Mouse (Mus musculus) liver, embryonic 12.5 days (tissue): Measurements from ENCODE around the gene Adamts5. TPM values are rescaled to one million over a fixed set of nuclear protein-coding genes. Genes with fewer than 3 reads are reported as not detected.

Experiments used
- ATAC-seq: fragments of 200-750 bp; cut with Nextera tagmentation; 2 replicates; pipeline ENCODE4 v1.8.0; 2017; ENCODE audit warnings: moderate number of reproducible peaks, mild to moderate bottlenecking, moderate library complexity
- H3K27ac ChIP-seq: fragments of 300-500 bp; sonication (generic); 2 replicates; pipeline ENCODE4 v1.5.1; 2016; ENCODE audit warnings: mild to moderate bottlenecking
- H3K27me3 ChIP-seq: fragments of 300-500 bp; sonication (generic); replicated peaks from 2 replicates; pipeline ENCODE4 v1.6.1; 2016; ENCODE audit warnings: mild to moderate bottlenecking, moderate library complexity
- H3K36me3 ChIP-seq: fragments of 300-500 bp; sonication (generic); 2 replicates; pipeline ENCODE4 v1.6.1; 2016; ENCODE audit warnings: mild to moderate bottlenecking, moderate library complexity
- H3K4me1 ChIP-seq: fragments of 300-500 bp; sonication (generic); 2 replicates; pipeline ENCODE4 v1.6.1; 2016
- H3K4me2 ChIP-seq: fragments of 300-500 bp; sonication (generic); 2 replicates; pipeline ENCODE4 v1.6.1; 2016; ENCODE audit warnings: mild to moderate bottlenecking, moderate library complexity
- H3K4me3 ChIP-seq: fragments of 300-500 bp; sonication (generic); 2 replicates; pipeline ENCODE4 v1.5.1; 2016; ENCODE audit warnings: mild to moderate bottlenecking, moderate library complexity
- H3K9ac ChIP-seq: fragments of 300-500 bp; sonication (generic); 2 replicates; pipeline ENCODE4 v1.6.1; 2016; ENCODE audit warnings: mild to moderate bottlenecking, moderate library complexity
- H3K9me3 ChIP-seq: fragments of 300-500 bp; sonication (generic); replicated peaks from 2 replicates; pipeline ENCODE4 v1.6.1; 2016; ENCODE audit warnings: mild to moderate bottlenecking, moderate library complexity
- WGBS: fragments of 180-500 bp; shearing (Covaris S2); methylation state at CpG from one replicate; pipeline ENCODE4 v1.1.7; 2016; ENCODE audit not compliant: insufficient replicate concordance; 5-methylcytosine and 5-hydroxymethylcytosine counted together
- polyA plus RNA-seq: library from polyadenylated mRNA; unstranded; fragments of >200 nt; fragmentation: Nextera tagmentation; extraction: Ambion mirVana; gene quantifications from 2 replicates; pipeline ENCODE4 v1.2.1, GENCODE M21; 2016

The Adamts5 gene
- polyA plus RNA-seq, 1 experiment from 2014 or later, result 0.61 TPM

- WGBS, result 8% methylated on average over 2 of the region's 2 CpGs
- Histone ChIP-seq H3K4me2 (no peak overlapping the region), H3K27me3 (peaks cover 28% of the 10 kb centered on the region), H3K4me1 (peaks cover 3% of the 10 kb centered on the region; the same call in 1 of the 2 replicates), H3K4me3 (no peak overlapping the region), H3K36me3 (no peaks in the 10 kb centered on the region), H3K9me3 (no peaks in the 10 kb centered on the region), H3K27ac (no peak overlapping the region), H3K9ac (no peak overlapping the region)
- ATAC-seq, result no peak
These were observed 94.0 kb downstream of the Adamts5 start for GRCm38 (mm10) chr16:85807626-85808025.

- peaks cover 34% of the 10 kb centered on the region for H3K27me3 ChIP-seq
- ATAC-seq, result no peak
- H3K4me2 ChIP-seq, result no peak overlapping the region
- no peak overlapping the region for H3K27ac ChIP-seq
- no peak overlapping the region for H3K9ac ChIP-seq
- no peaks in the 10 kb centered on the region for H3K36me3 ChIP-seq
- WGBS, result 18% methylated on average over 3 of the region's 3 CpGs
- no peak overlapping the region for H3K4me3 ChIP-seq
- H3K4me1 ChIP-seq, result peaks cover 6% of the 10 kb centered on the region; the same call in 1 of the 2 replicates
- no peaks in the 10 kb centered on the region for H3K9me3 ChIP-seq
These were observed 94.6 kb downstream of the Adamts5 start for GRCm38 (mm10) chr16:85807072-85807471.

Other genes starting within 250 kb of the Adamts5 start
- 14.3 and 14.5 TPM in 2 replicates for gene Adamts1, start 98.7 kb downstream of the Adamts5 start, polyA plus RNA-seq